Mouse (Mus musculus) megakaryocyte, embryonic 14.5 days (primary cell): ENCODE measurements around the gene Tnk1.

Experiments used
- FLI1 ChIP-seq: IDR thresholded peaks from 2 replicates; pipeline ENCODE4 v1.6.1; 2012; ENCODE audit warnings: low read length, inconsistent platforms, mixed read lengths
- GATA1 ChIP-seq: IDR thresholded peaks from 3 replicates; pipeline ENCODE4 v1.6.1; 2012; ENCODE audit warnings: mixed read lengths, low read length, inconsistent platforms, borderline replicate concordance

GRCm38 (mm10) chr11:69849128-69849527, 9.4 kb downstream of the Tnk1 start:
- TF ChIP-seq GATA1 (no peak), FLI1 (no peak)
